Mouse (Mus musculus) bone marrow macrophage, adult 2 months (primary cell): ENCODE data around the gene Hexim1. TPM values are rescaled to one million over a fixed set of nuclear protein-coding genes. Genes with fewer than 3 reads are reported as not detected.

Experiments
- H3K27ac ChIP-seq: 2 replicates; pipeline ENCODE4 v1.5.1; 2012; ENCODE audit warnings: low read depth, low read length; ENCODE audit not compliant: insufficient read depth
- H3K4me1 ChIP-seq: 2 replicates; pipeline ENCODE4 v1.6.1; 2012; ENCODE audit warnings: low read length; ENCODE audit not compliant: control insufficient read depth, insufficient read depth
- H3K4me3 ChIP-seq: 2 replicates; pipeline ENCODE4 v1.5.1; 2012; ENCODE audit warnings: mild to moderate bottlenecking, low read length, moderate library complexity; ENCODE audit not compliant: insufficient read depth
- CTCF ChIP-seq: IDR thresholded peaks from 2 replicates; pipeline ENCODE4 v1.5.1; 2012; ENCODE audit warnings: low read depth, mild to moderate bottlenecking, low read length, moderate library complexity
- POLR2A ChIP-seq: IDR thresholded peaks from 2 replicates; pipeline ENCODE4 v1.6.1; 2012; ENCODE audit warnings: mild to moderate bottlenecking, low read depth, low read length, borderline replicate concordance
- polyA plus RNA-seq: library from polyadenylated mRNA; stranded (reverse); fragments of >200 nt; gene quantifications from 2 replicates; pipeline ENCODE4 v1.2.4, GENCODE M21; 2012; ENCODE audit not compliant: missing spikeins, insufficient read depth, insufficient read length

Gene Hexim1
- polyA plus RNA-seq, 1 experiment = 43.7 TPM

GRCm38 (mm10) chr11:103149771-103150170 lies 33.7 kb downstream of the Hexim1 start:
- Histone ChIP-seq H3K27ac (no peak overlapping the region), H3K4me1 (peaks cover 50% of the 10 kb centered on the region), H3K4me3 (no peak overlapping the region)
- TF ChIP-seq POLR2A (no peak), CTCF (no peak)

GRCm38 (mm10) chr11:103158621-103159478 lies 42.8 kb downstream of the Hexim1 start:
- Histone ChIP-seq H3K4me1 (peaks cover 11% of the 10 kb centered on the region), H3K27ac (no peak overlapping the region; the same call in 1 of the 2 replicates), H3K4me3 (peak overlapping the region; percentile 40)
- no peak for TF ChIP-seq POLR2A
- TF ChIP-seq CTCF = peak; percentile 76

GRCm38 (mm10) chr11:103160738-103161137 lies 44.7 kb downstream of the Hexim1 start:
- Histone ChIP-seq H3K4me3 (no peak overlapping the region), H3K27ac (no peak overlapping the region), H3K4me1 (peaks cover 11% of the 10 kb centered on the region)
- TF ChIP-seq CTCF (no peak), POLR2A (no peak)

GRCm38 (mm10) chr11:103161449-103161848 lies 45.4 kb downstream of the Hexim1 start:
- H3K4me3 ChIP-seq = no peak overlapping the region
- TF ChIP-seq CTCF (no peak), POLR2A (no peak)
- peaks cover 11% of the 10 kb centered on the region for H3K4me1 ChIP-seq
- H3K27ac ChIP-seq = no peak overlapping the region

GRCm38 (mm10) chr11:103162132-103162531 lies 46.1 kb downstream of the Hexim1 start:
- no peak overlapping the region for H3K4me3 ChIP-seq
- H3K4me1 ChIP-seq = peaks cover 11% of the 10 kb centered on the region
- no peak for TF ChIP-seq CTCF
- TF ChIP-seq POLR2A = no peak
- H3K27ac ChIP-seq = no peak overlapping the region

GRCm38 (mm10) chr11:103164391-103164790 lies 48.4 kb downstream of the Hexim1 start:
- H3K4me3 ChIP-seq = no peak overlapping the region
- no peak overlapping the region for H3K27ac ChIP-seq
- no peak for TF ChIP-seq POLR2A
- TF ChIP-seq CTCF = no peak
- H3K4me1 ChIP-seq = peaks cover 5% of the 10 kb centered on the region; the same call in 1 of the 2 replicates

- TF ChIP-seq CTCF (peak; percentile 73), POLR2A (no peak)
- Histone ChIP-seq H3K4me3 (no peak overlapping the region), H3K4me1 (peaks cover 19% of the 10 kb centered on the region), H3K27ac (no peak overlapping the region)
Observed at GRCm38 (mm10) chr11:103168690-103169390, 52.8 kb downstream of the Hexim1 start.

Other genes with a start within 250 kb of the Hexim1 start
- gene Eftud2, start 235.2 kb upstream of the Hexim1 start, polyA plus RNA-seq = 40.2 and 57.1 TPM in 2 replicates
- gene Ccdc103, start 235.0 kb upstream of the Hexim1 start, polyA plus RNA-seq = not detected in 2 replicates
- not detected in 2 replicates for gene Fam187a, start 231.1 kb upstream of the Hexim1 start, polyA plus RNA-seq
- gene Gfap, start 215.3 kb upstream of the Hexim1 start, polyA plus RNA-seq = not detected in 2 replicates
- 10.9 and 11.9 TPM in 2 replicates for gene Kif18b, start 191.1 kb upstream of the Hexim1 start, polyA plus RNA-seq
- not detected in 2 replicates for gene C1ql1, start 169.5 kb upstream of the Hexim1 start, polyA plus RNA-seq
- gene Nmt1, start 88.0 kb upstream of the Hexim1 start, polyA plus RNA-seq = 69.2 and 82.6 TPM in 2 replicates
- 40.9 and 43.2 TPM in 2 replicates for gene Dcakd, start 87.9 kb upstream of the Hexim1 start, polyA plus RNA-seq
- gene Plcd3, start 14.6 kb upstream of the Hexim1 start, polyA plus RNA-seq = 1.7 and 2.3 TPM in 2 replicates
- gene Acbd4, start 14.5 kb upstream of the Hexim1 start, polyA plus RNA-seq = 27.4 and 30.4 TPM in 2 replicates
- 3.1 and 3.6 TPM in 2 replicates for gene Hexim2, start 16.2 kb downstream of the Hexim1 start, polyA plus RNA-seq
- 216 and 241 TPM in 2 replicates for gene Fmnl1, start 54.9 kb downstream of the Hexim1 start, polyA plus RNA-seq
- not detected in 2 replicates for gene 1700023F06Rik, start 92.3 kb downstream of the Hexim1 start, polyA plus RNA-seq
- gene Spata32, start 102.2 kb downstream of the Hexim1 start, polyA plus RNA-seq = not detected in 2 replicates
- 17.9 and 18.7 TPM in 2 replicates for gene Map3k14, start 151.2 kb downstream of the Hexim1 start, polyA plus RNA-seq
- 23.8 and 24.6 TPM in 2 replicates for gene Arhgap27, start 247.5 kb downstream of the Hexim1 start, polyA plus RNA-seq